Mouse (Mus musculus) limb, embryonic 14.5 days (tissue): ENCODE data around the gene Lrp3. TPM values are rescaled to one million over a fixed set of nuclear protein-coding genes. Genes with fewer than 3 reads are reported as not detected.
A peak's percentile ranks its signal among the peaks of the same experiment; 100 is the strongest.

Experiments
- ATAC-seq: fragments of 200-750 bp; cut with Nextera tagmentation; 2 replicates; pipeline ENCODE4 v1.8.0; 2017; ENCODE audit warnings: low read depth, moderate number of reproducible peaks, moderate TSS enrichment; ENCODE audit not compliant: low FRiP score
- DNase-seq: peaks from one replicate; pipeline ENCODE4 v3.0.0-alpha.2; 2015; ENCODE audit warnings: low spot score
- H3K27ac ChIP-seq: fragments of 300-500 bp; sonication (generic); replicated peaks from 2 replicates; pipeline ENCODE4 v1.5.1; 2014; ENCODE audit warnings: low read depth, mild to moderate bottlenecking, low read length, moderate library complexity, mixed read lengths
- H3K27me3 ChIP-seq: fragments of 300-500 bp; sonication (generic); 2 replicates; pipeline ENCODE4 v1.6.1; 2014; ENCODE audit warnings: low read length, mixed read lengths; ENCODE audit not compliant: control insufficient read depth, insufficient read depth
- H3K36me3 ChIP-seq: fragments of 300-500 bp; sonication (generic); 2 replicates; pipeline ENCODE4 v1.6.1; 2014; ENCODE audit warnings: mild to moderate bottlenecking, low read length, moderate library complexity, mixed read lengths; ENCODE audit not compliant: control insufficient read depth, insufficient read depth
- H3K4me1 ChIP-seq: fragments of 300-500 bp; sonication (generic); 2 replicates; pipeline ENCODE4 v1.6.1; 2014; ENCODE audit warnings: antibody characterized with exemption, low read length, mixed read lengths; ENCODE audit not compliant: control insufficient read depth, insufficient read depth
- H3K4me2 ChIP-seq: fragments of 300-500 bp; sonication (generic); replicated peaks from 2 replicates; pipeline ENCODE4 v1.6.1; 2014; ENCODE audit warnings: low read depth, mild to moderate bottlenecking, low read length, moderate library complexity; ENCODE audit not compliant: severe bottlenecking
- H3K4me3 ChIP-seq: fragments of 300-500 bp; sonication (generic); replicated peaks from 2 replicates; pipeline ENCODE4 v1.5.1; 2014; ENCODE audit warnings: low read length
- H3K9ac ChIP-seq: fragments of 300-500 bp; sonication (generic); 2 replicates; pipeline ENCODE4 v1.6.1; 2014; ENCODE audit warnings: mild to moderate bottlenecking, low read depth, low read length, moderate library complexity; ENCODE audit not compliant: severe bottlenecking
- H3K9me3 ChIP-seq: fragments of 300-500 bp; sonication (generic); 2 replicates; pipeline ENCODE4 v1.6.1; 2016; ENCODE audit warnings: low read length; ENCODE audit not compliant: control insufficient read depth
- POLR2A ChIP-seq: fragments of 200-500 bp; IDR thresholded peaks from 2 replicates; pipeline ENCODE4 v1.8.0; 2012; ENCODE audit warnings: inconsistent platforms, mild to moderate bottlenecking, moderate library complexity, borderline replicate concordance; ENCODE audit not compliant: insufficient read depth, insufficient read length; ENCODE audit errors: extremely low read depth
- WGBS: fragments of 180-500 bp; shearing (Covaris S2); extraction: QIAGEN DNeasy Blood & Tissue Kit; methylation state at CpG from one replicate; pipeline ENCODE4 v1.1.7; 2014; 5-methylcytosine and 5-hydroxymethylcytosine counted together
- polyA plus RNA-seq, 2 experiments: library from polyadenylated mRNA; depleted of rRNA in 1 of 2; stranded (reverse) in 1 of 2; unstranded in 1 of 2; fragments of >200 nt; fragmentation: Nextera tagmentation in 1 of 2; extraction: Ambion mirVana in 1 of 2; gene quantifications; 2 replicates each; pipeline versions ENCODE4 v1.2.1 to v1.2.3; 2012 to 2014

Gene Lrp3
- polyA plus RNA-seq (2012; rRNA removed) (31.7 and 43.3 TPM in 2 replicates), polyA plus RNA-seq (2014; fragmentation: Nextera tagmentation; extraction: Ambion mirVana) (11.7 and 12.7 TPM in 2 replicates)

- ATAC-seq = peak; percentile 92
- 0% methylated on average over 17 of the region's 53 CpGs for WGBS
Measured at GRCm38 (mm10) chr7:35215225-35215624, at the start of gene Lrp3. Gene Lrp3 (minus strand): TSS chr7:35215498.

GRCm38 (mm10) chr7:35264746-35265145, 49.4 kb upstream of the Lrp3 start:
- Histone ChIP-seq H3K9me3 (no peaks in the 10 kb centered on the region), H3K4me3 (no peak overlapping the region), H3K4me1 (peaks cover 4% of the 10 kb centered on the region; the same call in 1 of the 2 replicates), H3K4me2 (no peak overlapping the region), H3K27me3 (no peaks in the 10 kb centered on the region), H3K36me3 (no peaks in the 10 kb centered on the region), H3K27ac (no peak overlapping the region), H3K9ac (no peak overlapping the region)
- DNase-seq = peak; percentile 51
- WGBS = 10% methylated on average over 7 of the region's 7 CpGs
- TF ChIP-seq POLR2A = no peak
- no peak for ATAC-seq

More at GRCm38 (mm10) chr7:35215225-35215624, at the start of gene Lrp3:
- TF ChIP-seq POLR2A = 0 out of 2 replicates have a peak, but pooled peaks have one; percentile 40
- Histone ChIP-seq H3K36me3 (peaks cover 8% of the 10 kb centered on the region; the same call in 1 of the 2 replicates), H3K27me3 (no peaks in the 10 kb centered on the region), H3K4me1 (peaks cover 3% of the 10 kb centered on the region; the same call in 1 of the 2 replicates), H3K4me3 (peak within 1 kb of the TSS; percentile 60), H3K27ac (peak within 1 kb of the TSS; percentile 13; the same call in 1 of the 2 replicates), H3K9me3 (no peaks in the 10 kb centered on the region), H3K9ac (peak within 1 kb of the TSS; percentile 74), H3K4me2 (peak within 1 kb of the TSS; percentile 74)
- peak; percentile 64 for DNase-seq

- TF ChIP-seq POLR2A = no peak
- WGBS = 80% methylated on average over 15 of the region's 15 CpGs
- no peak overlapping the region for H3K27ac ChIP-seq
- no peaks in the 10 kb centered on the region for H3K36me3 ChIP-seq
- H3K4me3 ChIP-seq = no peak overlapping the region
- no peaks in the 10 kb centered on the region for H3K9me3 ChIP-seq
- no peak overlapping the region for H3K4me2 ChIP-seq
- no peaks in the 10 kb centered on the region for H3K27me3 ChIP-seq
- no peak for DNase-seq
- no peaks in the 10 kb centered on the region for H3K4me1 ChIP-seq
- no peak overlapping the region for H3K9ac ChIP-seq
- no peak for ATAC-seq
Measured at GRCm38 (mm10) chr7:35263595-35264489, 48.5 kb upstream of the Lrp3 start.

GRCm38 (mm10) chr7:35259384-35259783, 44.1 kb upstream of the Lrp3 start:
- H3K4me1 ChIP-seq = no peaks in the 10 kb centered on the region
- no peak for ATAC-seq
- no peaks in the 10 kb centered on the region for H3K27me3 ChIP-seq
- no peak overlapping the region for H3K27ac ChIP-seq
- TF ChIP-seq POLR2A = no peak
- no peaks in the 10 kb centered on the region for H3K9me3 ChIP-seq
- 89% methylated on average over 8 of the region's 8 CpGs for WGBS
- H3K9ac ChIP-seq = no peak overlapping the region
- DNase-seq = no peak
- H3K4me3 ChIP-seq = no peak overlapping the region
- no peak overlapping the region for H3K4me2 ChIP-seq
- no peaks in the 10 kb centered on the region for H3K36me3 ChIP-seq

GRCm38 (mm10) chr7:35258294-35258693, 43.0 kb upstream of the Lrp3 start:
- Histone ChIP-seq H3K27me3 (no peaks in the 10 kb centered on the region), H3K9ac (no peak overlapping the region), H3K9me3 (no peaks in the 10 kb centered on the region), H3K36me3 (no peaks in the 10 kb centered on the region), H3K4me2 (no peak overlapping the region), H3K27ac (no peak overlapping the region), H3K4me3 (no peak overlapping the region), H3K4me1 (no peaks in the 10 kb centered on the region)
- no peak for TF ChIP-seq POLR2A
- no peak for DNase-seq
- ATAC-seq = no peak
- whole genome bisulfite sequencing = 53% methylated on average over 7 of the region's 7 CpGs
